Mouse (Mus musculus): ENCODE data around the gene Tbc1d30. TPM values are rescaled to one million over a fixed set of nuclear protein-coding genes. Genes with fewer than 3 reads are reported as not detected.

Tbc1d30 gene
- polyA plus RNA-seq, 1 experiment from 2014 or later: 12.5 TPM

DNA sequence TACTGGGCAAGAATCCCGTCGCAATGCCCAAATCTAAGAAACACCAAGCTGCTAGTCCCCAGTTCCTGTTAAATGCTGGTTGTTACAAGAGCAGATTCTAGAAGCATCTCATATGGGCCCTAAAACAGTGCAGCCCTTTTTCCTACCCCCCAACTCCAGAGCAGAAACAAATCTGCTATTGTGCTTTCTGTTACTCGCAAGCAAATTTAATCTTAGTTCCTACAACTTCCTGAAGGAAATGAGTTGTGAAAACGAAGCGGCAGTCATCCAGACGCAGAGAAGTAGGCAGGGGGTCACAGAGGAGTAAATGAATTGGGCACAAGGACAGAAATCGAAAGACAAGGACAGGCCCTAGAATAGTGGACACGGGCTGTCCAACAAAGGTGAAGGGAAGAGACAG, 99.9 kb downstream of the Tbc1d30 start:
- Histone ChIP-seq H3K27ac (ENCODE audit: low read length) (no peak overlapping the region), H3K27me3 (replicated peaks; ENCODE audit: control insufficient read depth, insufficient read depth, low read length) (no peaks in the 10 kb centered on the region), H3K4me1 (replicated peaks; ENCODE audit: control insufficient read depth, insufficient read depth, low read length) (no peaks in the 10 kb centered on the region), H3K4me2 (ENCODE audit: low read length) (no peak overlapping the region), H3K36me3 (ENCODE audit: control insufficient read depth, insufficient read depth) (no peaks in the 10 kb centered on the region), H3K4me3 (replicated peaks; ENCODE audit: low read length) (no peak overlapping the region), H3K9ac (replicated peaks; ENCODE audit: low read depth, low read length) (no peak overlapping the region), H3K9me3 (ENCODE audit: control insufficient read depth, low read length) (no peaks in the 10 kb centered on the region)
- ATAC-seq: no peak
- 64% methylated on average over 8 of the region's 8 CpGs for WGBS

DNA sequence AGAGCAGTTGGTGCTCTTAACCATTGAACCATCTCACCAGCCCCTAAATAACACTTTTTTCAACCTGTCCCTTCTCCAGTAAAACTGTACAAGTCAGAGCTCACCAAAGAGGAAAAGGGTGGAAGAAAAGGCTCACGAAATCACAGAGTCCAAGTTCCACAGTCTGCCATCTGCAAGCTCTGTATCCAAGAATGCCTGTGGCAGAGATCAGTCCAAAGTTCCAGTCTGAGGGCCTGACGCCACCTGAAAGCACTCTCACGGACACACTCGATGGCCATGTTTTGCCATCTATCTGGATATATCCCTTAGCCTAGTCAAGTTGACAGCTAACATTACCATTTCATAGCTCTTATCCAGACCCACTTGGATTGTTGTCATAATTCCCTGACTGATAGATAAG, 101.3 kb downstream of the Tbc1d30 start:
- 98% methylated on average over 4 of the region's 4 CpGs for WGBS
- no peak overlapping the region for H3K4me2 ChIP-seq (ENCODE audit: low read length)
- no peak overlapping the region for H3K4me3 ChIP-seq (replicated peaks; ENCODE audit: low read length)
- H3K27me3 ChIP-seq (replicated peaks; ENCODE audit: control insufficient read depth, insufficient read depth, low read length): no peaks in the 10 kb centered on the region
- H3K9me3 ChIP-seq (ENCODE audit: control insufficient read depth, low read length): no peaks in the 10 kb centered on the region
- no peaks in the 10 kb centered on the region for H3K36me3 ChIP-seq (ENCODE audit: control insufficient read depth, insufficient read depth)
- H3K4me1 ChIP-seq (replicated peaks; ENCODE audit: control insufficient read depth, insufficient read depth, low read length): no peaks in the 10 kb centered on the region
- no peak overlapping the region for H3K27ac ChIP-seq (ENCODE audit: low read length)
- no peak overlapping the region for H3K9ac ChIP-seq (replicated peaks; ENCODE audit: low read depth, low read length)
- ATAC-seq: no peak

DNA sequence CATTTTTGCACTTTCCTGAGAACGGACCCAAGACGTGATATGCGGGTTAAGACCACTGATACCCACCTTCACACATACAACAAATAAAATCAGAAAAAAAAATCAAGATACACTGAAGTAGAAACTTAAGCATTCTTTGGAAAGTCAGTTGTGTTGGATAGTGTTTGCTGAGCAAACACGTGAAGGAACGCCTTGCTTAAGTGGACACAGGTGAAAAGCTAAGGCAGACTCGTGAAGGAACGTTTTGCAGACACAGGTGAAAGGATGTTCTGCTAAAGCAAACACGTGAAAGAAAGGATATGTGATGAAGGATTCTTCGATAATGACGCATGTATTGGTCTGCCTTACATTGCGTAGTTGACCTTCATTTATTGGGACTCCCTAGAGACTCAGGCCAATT, 103.5 kb downstream of the Tbc1d30 start:
- ATAC-seq: no peak
- no peaks in the 10 kb centered on the region for H3K9me3 ChIP-seq (ENCODE audit: control insufficient read depth, low read length)
- H3K9ac ChIP-seq (replicated peaks; ENCODE audit: low read depth, low read length): no peak overlapping the region
- no peak overlapping the region for H3K4me3 ChIP-seq (replicated peaks; ENCODE audit: low read length)
- H3K27ac ChIP-seq (ENCODE audit: low read length): no peak overlapping the region
- H3K4me2 ChIP-seq (ENCODE audit: low read length): no peak overlapping the region
- H3K27me3 ChIP-seq (replicated peaks; ENCODE audit: control insufficient read depth, insufficient read depth, low read length): no peaks in the 10 kb centered on the region
- no peaks in the 10 kb centered on the region for H3K36me3 ChIP-seq (ENCODE audit: control insufficient read depth, insufficient read depth)
- H3K4me1 ChIP-seq (replicated peaks; ENCODE audit: control insufficient read depth, insufficient read depth, low read length): no peaks in the 10 kb centered on the region
- WGBS: 95% methylated on average over 11 of the region's 11 CpGs

DNA sequence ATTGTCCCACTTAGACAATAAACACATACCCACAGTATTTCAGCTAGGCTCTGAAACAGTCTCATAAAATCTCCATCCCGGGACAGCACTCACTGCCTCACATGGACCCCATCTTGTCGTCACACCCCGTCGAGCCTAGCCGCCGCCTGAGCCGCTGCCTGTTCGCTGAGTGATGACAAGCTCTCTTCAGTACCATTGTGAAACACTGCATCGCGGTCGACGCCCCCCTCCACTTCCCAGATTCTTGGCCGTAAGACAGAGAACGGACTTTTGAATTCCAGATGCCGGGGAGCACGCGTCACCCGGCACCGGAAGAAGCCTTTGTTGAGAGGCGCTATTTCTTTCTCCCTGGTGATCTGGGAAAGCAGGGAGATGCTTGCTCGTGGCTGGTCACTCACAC, 104.1 kb downstream of the Tbc1d30 start:
- no peak overlapping the region for H3K4me3 ChIP-seq (replicated peaks; ENCODE audit: low read length)
- no peaks in the 10 kb centered on the region for H3K27me3 ChIP-seq (replicated peaks; ENCODE audit: control insufficient read depth, insufficient read depth, low read length)
- H3K9ac ChIP-seq (replicated peaks; ENCODE audit: low read depth, low read length): no peak overlapping the region
- no peak overlapping the region for H3K4me2 ChIP-seq (ENCODE audit: low read length)
- WGBS: 72% methylated on average over 21 of the region's 21 CpGs
- no peaks in the 10 kb centered on the region for H3K36me3 ChIP-seq (ENCODE audit: control insufficient read depth, insufficient read depth)
- ATAC-seq: no peak
- no peak overlapping the region for H3K27ac ChIP-seq (ENCODE audit: low read length)
- no peaks in the 10 kb centered on the region for H3K9me3 ChIP-seq (ENCODE audit: control insufficient read depth, low read length)
- no peaks in the 10 kb centered on the region for H3K4me1 ChIP-seq (replicated peaks; ENCODE audit: control insufficient read depth, insufficient read depth, low read length)

DNA sequence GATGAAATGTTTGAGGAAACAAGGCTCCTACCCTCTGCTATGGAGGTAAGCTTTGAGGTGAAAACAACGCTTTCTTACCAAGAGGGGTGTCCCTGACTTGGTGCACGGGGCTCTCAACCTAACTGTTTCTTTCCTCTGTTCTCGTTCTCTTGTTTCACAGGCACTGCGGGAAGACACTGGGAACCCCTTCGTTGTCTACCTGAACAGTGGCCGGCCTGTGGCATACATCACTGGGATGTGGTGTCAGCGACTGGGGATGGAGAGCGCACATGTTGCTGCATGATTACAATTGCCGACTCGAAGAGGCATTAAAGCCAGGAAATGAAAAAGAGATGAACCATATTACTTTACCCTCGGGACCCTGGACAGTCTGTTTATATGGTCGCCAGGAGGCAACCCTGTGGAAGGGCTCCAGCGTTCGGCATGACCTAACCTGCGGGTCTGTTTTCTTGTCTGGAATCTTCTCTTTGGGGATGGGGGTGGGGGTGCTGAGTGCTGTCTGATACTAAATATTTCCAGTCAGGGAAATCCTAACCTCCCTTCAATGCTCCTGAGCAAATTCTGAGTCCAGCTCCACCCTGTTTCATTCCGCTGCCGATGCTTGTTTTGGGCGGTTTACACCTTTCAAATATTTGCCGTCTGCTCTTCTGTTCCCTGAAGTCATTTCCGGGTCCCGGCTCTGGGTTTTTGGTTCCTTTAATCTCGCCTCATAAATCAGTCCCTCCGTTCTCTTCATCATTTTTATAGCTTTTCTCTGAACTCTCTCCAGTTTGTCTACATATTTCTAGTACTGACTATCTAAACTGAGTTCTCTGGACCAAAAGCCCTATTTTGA, 107.5 kb downstream of the Tbc1d30 start:
- no peak overlapping the region for H3K4me2 ChIP-seq (ENCODE audit: low read length)
- H3K36me3 ChIP-seq (ENCODE audit: control insufficient read depth, insufficient read depth): no peaks in the 10 kb centered on the region
- no peaks in the 10 kb centered on the region for H3K27me3 ChIP-seq (replicated peaks; ENCODE audit: control insufficient read depth, insufficient read depth, low read length)
- no peaks in the 10 kb centered on the region for H3K9me3 ChIP-seq (ENCODE audit: control insufficient read depth, low read length)
- no peak overlapping the region for H3K9ac ChIP-seq (replicated peaks; ENCODE audit: low read depth, low read length)
- no peaks in the 10 kb centered on the region for H3K4me1 ChIP-seq (replicated peaks; ENCODE audit: control insufficient read depth, insufficient read depth, low read length)
- no peak overlapping the region for H3K4me3 ChIP-seq (replicated peaks; ENCODE audit: low read length)
- no peak overlapping the region for H3K27ac ChIP-seq (ENCODE audit: low read length)
- WGBS: 92% methylated on average over 23 of the region's 23 CpGs
- ATAC-seq: no peak

DNA sequence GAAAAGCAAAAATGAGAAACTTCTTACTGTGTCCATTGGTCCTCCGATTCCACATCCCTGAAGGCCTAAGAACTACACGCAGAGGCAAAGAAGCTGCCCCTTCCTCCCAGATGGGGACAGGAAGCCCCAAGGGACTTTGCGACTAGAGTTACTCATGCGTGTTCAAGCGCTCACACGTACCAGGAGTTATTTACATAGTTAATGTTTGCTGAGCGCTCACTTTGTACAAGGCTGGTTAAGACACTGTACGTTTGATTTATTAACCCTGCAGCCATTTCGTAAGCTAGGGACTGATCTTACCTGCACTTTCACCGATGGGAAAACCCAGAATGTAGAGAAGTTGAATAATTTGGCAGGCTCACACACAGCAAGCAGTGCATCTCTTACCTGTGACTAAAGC, 108.5 kb downstream of the Tbc1d30 start:
- H3K4me3 ChIP-seq (replicated peaks; ENCODE audit: low read length): no peak overlapping the region
- no peak overlapping the region for H3K27ac ChIP-seq (ENCODE audit: low read length)
- H3K9ac ChIP-seq (replicated peaks; ENCODE audit: low read depth, low read length): no peak overlapping the region
- 79% methylated on average over 10 of the region's 10 CpGs for WGBS
- no peaks in the 10 kb centered on the region for H3K9me3 ChIP-seq (ENCODE audit: control insufficient read depth, low read length)
- H3K4me2 ChIP-seq (ENCODE audit: low read length): no peak overlapping the region
- H3K27me3 ChIP-seq (replicated peaks; ENCODE audit: control insufficient read depth, insufficient read depth, low read length): no peaks in the 10 kb centered on the region
- H3K36me3 ChIP-seq (ENCODE audit: control insufficient read depth, insufficient read depth): no peaks in the 10 kb centered on the region
- H3K4me1 ChIP-seq (replicated peaks; ENCODE audit: control insufficient read depth, insufficient read depth, low read length): no peaks in the 10 kb centered on the region
- no peak for ATAC-seq

DNA sequence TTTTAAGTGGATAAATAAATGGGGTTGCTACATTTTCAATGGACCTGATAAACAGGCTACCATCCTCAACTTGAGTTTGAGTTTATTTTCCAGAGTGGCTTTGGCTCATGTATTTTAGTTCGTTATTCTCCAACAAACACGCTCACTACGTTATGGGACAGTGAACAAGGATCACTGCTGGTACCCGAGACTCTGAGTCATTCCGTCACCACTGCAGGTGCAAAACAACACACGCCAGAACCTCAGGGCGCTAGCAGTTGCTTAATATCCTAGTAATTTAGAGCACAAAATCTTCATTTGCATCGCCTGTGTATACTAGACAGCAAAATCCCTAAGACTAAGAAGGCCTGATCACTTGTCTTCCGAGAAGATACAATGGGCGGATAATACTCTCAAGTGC, 112.0 kb downstream of the Tbc1d30 start:
- no peaks in the 10 kb centered on the region for H3K9me3 ChIP-seq (ENCODE audit: control insufficient read depth, low read length)
- no peaks in the 10 kb centered on the region for H3K4me1 ChIP-seq (replicated peaks; ENCODE audit: control insufficient read depth, insufficient read depth, low read length)
- H3K4me2 ChIP-seq (ENCODE audit: low read length): no peak overlapping the region
- no peaks in the 10 kb centered on the region for H3K27me3 ChIP-seq (replicated peaks; ENCODE audit: control insufficient read depth, insufficient read depth, low read length)
- WGBS: 54% methylated on average over 10 of the region's 10 CpGs
- H3K27ac ChIP-seq (ENCODE audit: low read length): no peak overlapping the region
- H3K36me3 ChIP-seq (ENCODE audit: control insufficient read depth, insufficient read depth): no peaks in the 10 kb centered on the region
- H3K9ac ChIP-seq (replicated peaks; ENCODE audit: low read depth, low read length): no peak overlapping the region
- no peak for ATAC-seq
- H3K4me3 ChIP-seq (replicated peaks; ENCODE audit: low read length): no peak overlapping the region

DNA sequence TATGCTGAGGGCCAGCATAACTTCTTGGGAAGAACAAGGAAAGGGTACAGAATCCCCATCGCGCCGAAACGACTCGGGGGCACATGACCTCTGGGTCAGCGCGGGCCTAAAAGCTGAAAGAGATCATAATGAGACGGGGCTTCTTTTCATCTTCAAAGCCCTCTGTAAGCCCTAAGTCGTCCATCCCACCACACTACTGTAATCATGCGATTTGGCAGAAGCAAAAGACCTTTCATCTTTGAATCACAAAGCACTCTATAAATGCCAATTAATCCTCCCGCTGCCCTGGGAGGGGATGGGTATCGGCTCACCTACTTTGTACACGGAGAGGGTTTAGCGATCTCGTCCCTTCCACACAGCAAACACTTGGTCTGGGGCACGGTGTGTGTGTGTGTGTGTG, 112.5 kb downstream of the Tbc1d30 start:
- Histone ChIP-seq H3K36me3 (ENCODE audit: control insufficient read depth, insufficient read depth) (no peaks in the 10 kb centered on the region), H3K4me3 (replicated peaks; ENCODE audit: low read length) (no peak overlapping the region), H3K9me3 (ENCODE audit: control insufficient read depth, low read length) (no peaks in the 10 kb centered on the region), H3K27me3 (replicated peaks; ENCODE audit: control insufficient read depth, insufficient read depth, low read length) (no peaks in the 10 kb centered on the region), H3K9ac (replicated peaks; ENCODE audit: low read depth, low read length) (no peak overlapping the region), H3K27ac (ENCODE audit: low read length) (no peak overlapping the region), H3K4me2 (ENCODE audit: low read length) (no peak overlapping the region), H3K4me1 (replicated peaks; ENCODE audit: control insufficient read depth, insufficient read depth, low read length) (no peaks in the 10 kb centered on the region)
- ATAC-seq: no peak
- WGBS: 22% methylated on average over 16 of the region's 16 CpGs

DNA sequence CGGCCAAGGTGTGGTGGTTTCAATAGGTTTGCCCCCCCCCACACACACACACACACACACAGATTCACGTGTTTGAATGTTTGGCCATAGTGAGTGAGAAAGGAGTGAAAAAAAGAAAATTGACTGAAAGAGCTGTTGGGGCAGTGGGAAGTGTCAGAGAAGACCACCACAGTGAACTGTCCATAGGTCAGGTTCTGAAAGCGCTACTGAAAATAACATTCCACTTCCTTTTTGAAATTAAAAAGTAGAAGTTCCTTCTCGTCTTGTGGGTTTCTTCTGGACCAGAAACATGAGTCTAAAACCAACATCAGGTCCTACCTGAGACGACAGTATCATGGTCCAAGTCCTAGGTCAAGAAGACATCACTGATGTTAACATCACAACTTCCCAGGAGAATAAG, 113.7 kb downstream of the Tbc1d30 start:
- H3K36me3 ChIP-seq (ENCODE audit: control insufficient read depth, insufficient read depth): no peaks in the 10 kb centered on the region
- no peak for ATAC-seq
- H3K4me3 ChIP-seq (replicated peaks; ENCODE audit: low read length): no peak overlapping the region
- H3K27ac ChIP-seq (ENCODE audit: low read length): no peak overlapping the region
- H3K9me3 ChIP-seq (ENCODE audit: control insufficient read depth, low read length): no peaks in the 10 kb centered on the region
- H3K4me2 ChIP-seq (ENCODE audit: low read length): no peak overlapping the region
- H3K9ac ChIP-seq (replicated peaks; ENCODE audit: low read depth, low read length): no peak overlapping the region
- H3K27me3 ChIP-seq (replicated peaks; ENCODE audit: control insufficient read depth, insufficient read depth, low read length): no peaks in the 10 kb centered on the region
- 87% methylated on average over 5 of the region's 5 CpGs for WGBS
- no peaks in the 10 kb centered on the region for H3K4me1 ChIP-seq (replicated peaks; ENCODE audit: control insufficient read depth, insufficient read depth, low read length)
